Mouse (Mus musculus): ENCODE measurements around the gene Ddrgk1. TPM values are rescaled to one million over a fixed set of nuclear protein-coding genes. Genes with fewer than 3 reads are reported as not detected.

The Ddrgk1 gene
- total RNA-seq, 2 experiments from 2014 or later = 84.1 to 88.1 TPM

- DNase-seq (ENCODE audit: extremely low spot score in 1 of 2, low spot score in 1 of 2) = no peak
Observed at GRCm38 (mm10) chr2:130618972-130619371, 45.5 kb downstream of the Ddrgk1 start.

GRCm38 (mm10) chr2:130613091-130613490 lies 51.4 kb downstream of the Ddrgk1 start:
- no peak for DNase-seq (ENCODE audit: extremely low spot score in 1 of 2, low spot score in 1 of 2)

Other genes starting within 250 kb of the Ddrgk1 start
- gene Vps16, start 240.3 kb downstream of the Ddrgk1 start, total RNA-seq (2021) = 10 to 100 TPM; 91.6 to 95.2 TPM
- 10 to 100 TPM; 22.4 to 25.4 TPM for gene Pced1a, start 240.0 kb downstream of the Ddrgk1 start, total RNA-seq (2021)
- 100 to 1,000 TPM; 322 to 337 TPM for gene Ptpra, start 214.4 kb downstream of the Ddrgk1 start, total RNA-seq (2021)
- gene Mrps26, start 100.9 kb downstream of the Ddrgk1 start, total RNA-seq (2021) = 10 to 100 TPM; 89.4 to 97.0 TPM
- gene Oxt, start 88.5 kb downstream of the Ddrgk1 start, total RNA-seq (2021) = not detected
- gene Avp, start 82.1 kb downstream of the Ddrgk1 start, total RNA-seq (2021) = 1 to 10 TPM; 1.5 to 2.1 TPM
- 1 to 10 TPM; 7.9 to 9.1 TPM for gene Fastkd5, start 34.6 kb downstream of the Ddrgk1 start, total RNA-seq (2021)
- 1 to 10 TPM; 9.2 to 9.7 TPM for gene Ubox5, start 34.6 kb downstream of the Ddrgk1 start, total RNA-seq (2021)
- 100 to 1,000 TPM; 159 to 163 TPM for gene Lzts3, start 21.9 kb downstream of the Ddrgk1 start, total RNA-seq (2021)
- gene Itpa, start 3.0 kb upstream of the Ddrgk1 start, total RNA-seq (2021) = 10 to 100 TPM; 34.8 to 41.4 TPM
- under 1 TPM; 0.23 to 0.57 TPM for gene Slc4a11, start 32.9 kb upstream of the Ddrgk1 start, total RNA-seq (2021)
- gene 4930402H24Rik, start 241.7 kb upstream of the Ddrgk1 start, total RNA-seq (2021) = 10 to 100 TPM; 72.2 to 80.0 TPM
- gene Atrn, start 241.8 kb upstream of the Ddrgk1 start, total RNA-seq (2021) = 100 to 1,000 TPM; 114 to 121 TPM

Data from layer of hippocampus, postnatal 25 days (tissue).